Mouse (Mus musculus): ENCODE data around the gene Plekha8. TPM values are rescaled to one million over a fixed set of nuclear protein-coding genes. Genes with fewer than 3 reads are reported as not detected.

Plekha8 gene
- total RNA-seq, 1 experiment from 2014 or later, result 1.5 TPM

GRCm38 (mm10) chr6:54688467-54689323 is 93.8 kb downstream of the Plekha8 start:
- no peak for ATAC-seq (replicated peaks; ENCODE audit: insufficient number of reproducible peaks, low FRiP score, low TSS enrichment, poor library complexity, severe bottlenecking)

- ATAC-seq (replicated peaks; ENCODE audit: insufficient number of reproducible peaks, low FRiP score, low TSS enrichment, poor library complexity, severe bottlenecking), result no peak
These were observed 94.8 kb downstream of the Plekha8 start for GRCm38 (mm10) chr6:54689686-54690085.

- ATAC-seq (replicated peaks; ENCODE audit: insufficient number of reproducible peaks, low FRiP score, low TSS enrichment, poor library complexity, severe bottlenecking), result no peak
These were observed 95.9 kb downstream of the Plekha8 start for GRCm38 (mm10) chr6:54690838-54691237.

GRCm38 (mm10) chr6:54691368-54692116 is 96.6 kb downstream of the Plekha8 start:
- ATAC-seq (replicated peaks; ENCODE audit: insufficient number of reproducible peaks, low FRiP score, low TSS enrichment, poor library complexity, severe bottlenecking), result no peak

- ATAC-seq (replicated peaks; ENCODE audit: insufficient number of reproducible peaks, low FRiP score, low TSS enrichment, poor library complexity, severe bottlenecking), result no peak
These were observed 97.3 kb downstream of the Plekha8 start for GRCm38 (mm10) chr6:54692201-54692600.

- ATAC-seq (replicated peaks; ENCODE audit: insufficient number of reproducible peaks, low FRiP score, low TSS enrichment, poor library complexity, severe bottlenecking), result no peak
These were observed 98.4 kb downstream of the Plekha8 start for GRCm38 (mm10) chr6:54693286-54693685.

Other genes with a start within 250 kb of the Plekha8 start
- gene Wipf3, start 165.5 kb upstream of the Plekha8 start, total RNA-seq (2017), result not detected in 3 replicates
- gene Scrn1, start 28.6 kb upstream of the Plekha8 start, total RNA-seq (2017), result not detected in 3 replicates
- 0.58 TPM in 1 of 3 replicates, not detected in the others for gene Fkbp14, start 2.2 kb downstream of the Plekha8 start, total RNA-seq (2017)
- 4.6 to 9.5 TPM (median 7.1 TPM) in 3 replicates for gene Mturn, start 86.5 kb downstream of the Plekha8 start, total RNA-seq (2017)
- gene Znrf2, start 221.8 kb downstream of the Plekha8 start, total RNA-seq (2017), result 73.5 to 140 TPM (median 84.1 TPM) in 3 replicates

Measured in monocyte, adult 5-6 weeks (primary cell).